Mouse (Mus musculus): ENCODE measurements around the gene Hhat. TPM values are rescaled to one million over a fixed set of nuclear protein-coding genes. Genes with fewer than 3 reads are reported as not detected.

The Hhat gene
- polyA plus RNA-seq (2015; fragmentation: Nextera tagmentation; extraction: Ambion mirVana): 10.7 TPM in 2 replicates

DNA sequence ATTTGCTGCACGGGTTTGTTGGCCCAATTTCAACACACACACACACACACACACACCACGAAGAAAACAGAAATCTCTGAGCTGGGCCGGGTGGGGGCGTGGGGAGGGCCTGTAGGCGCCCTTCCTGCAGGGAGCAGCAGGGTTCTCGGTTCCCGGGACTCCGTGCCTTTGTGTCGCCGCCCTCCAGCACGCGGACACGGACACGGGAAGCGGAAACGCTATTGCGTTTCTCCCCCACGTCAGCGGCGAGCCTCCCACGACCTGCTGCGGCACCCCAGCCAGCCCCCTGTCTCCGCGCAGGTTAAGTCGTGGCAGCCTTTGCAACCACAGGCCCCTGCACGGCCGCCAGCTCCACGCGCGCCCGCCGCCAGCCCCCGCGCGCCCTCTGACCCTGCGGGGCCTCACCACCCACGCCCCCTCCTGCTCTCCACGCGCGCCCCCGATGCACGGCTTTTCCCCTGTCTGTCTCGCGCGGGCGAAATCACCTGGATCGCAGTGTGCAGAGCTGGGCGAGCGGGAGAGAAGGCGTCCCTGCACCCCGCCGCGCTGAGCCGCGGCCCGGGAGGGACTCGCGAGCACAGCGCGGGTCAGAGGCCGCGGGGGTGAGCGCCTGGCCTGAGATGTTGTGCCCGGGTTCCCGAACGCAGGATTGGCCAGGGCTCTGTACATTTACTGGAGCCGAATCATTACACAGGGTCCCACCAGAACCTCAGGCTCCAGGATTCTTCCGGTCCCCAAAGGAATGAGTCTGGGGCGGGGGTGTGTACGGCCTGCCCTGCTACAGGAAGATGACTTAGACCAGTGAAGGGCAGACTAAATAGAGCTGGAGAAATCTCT is at the start of gene Hhat:
Gene Hhat, minus strand, starts transcription at position 729 of the 837 bp plus-strand sequence.
- Histone ChIP-seq H3K27ac (peak within 1 kb of the TSS; percentile 94), H3K4me1 (peaks cover 16% of the 10 kb centered on the region), H3K4me3 (peak within 1 kb of the TSS; percentile 74), H3K36me3 (no peaks in the 10 kb centered on the region), H3K27me3 (no peaks in the 10 kb centered on the region), H3K4me2 (peak within 1 kb of the TSS; percentile 94), H3K9me3 (no peaks in the 10 kb centered on the region), H3K9ac (peak within 1 kb of the TSS; percentile 91)
- under 1% methylated on average over 65 of the region's 70 CpGs for WGBS
- ATAC-seq (ENCODE audit: borderline replicate concordance, extremely low read depth, low FRiP score, low TSS enrichment): peak; percentile 77

DNA sequence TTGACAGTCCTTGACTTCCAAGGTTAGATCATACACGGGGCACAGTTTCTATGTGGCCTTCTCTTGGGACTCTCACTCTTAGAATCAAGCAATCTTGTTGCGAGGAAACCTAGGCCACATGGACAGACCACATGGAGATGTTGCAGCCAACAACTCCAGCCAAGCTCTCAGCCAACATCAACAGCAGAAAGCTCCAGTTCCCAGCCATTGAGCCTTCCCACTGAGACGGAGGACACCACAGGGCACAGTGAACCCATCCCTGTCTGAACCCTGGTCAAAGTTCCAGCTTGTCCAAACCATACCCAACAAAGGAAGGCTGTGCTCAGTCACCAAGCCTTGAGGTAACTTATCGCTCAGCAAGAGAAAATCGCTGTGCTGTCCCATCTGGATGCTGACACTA is 47.3 kb upstream of the Hhat start:
- Histone ChIP-seq H3K27ac (no peak overlapping the region), H3K9ac (no peak overlapping the region), H3K9me3 (no peaks in the 10 kb centered on the region), H3K4me3 (no peak overlapping the region), H3K4me1 (peaks cover 14% of the 10 kb centered on the region), H3K4me2 (no peak overlapping the region), H3K27me3 (no peaks in the 10 kb centered on the region), H3K36me3 (no peaks in the 10 kb centered on the region)
- 86% methylated on average over 5 of the region's 5 CpGs for WGBS
- ATAC-seq (ENCODE audit: borderline replicate concordance, extremely low read depth, low FRiP score, low TSS enrichment): no peak

DNA sequence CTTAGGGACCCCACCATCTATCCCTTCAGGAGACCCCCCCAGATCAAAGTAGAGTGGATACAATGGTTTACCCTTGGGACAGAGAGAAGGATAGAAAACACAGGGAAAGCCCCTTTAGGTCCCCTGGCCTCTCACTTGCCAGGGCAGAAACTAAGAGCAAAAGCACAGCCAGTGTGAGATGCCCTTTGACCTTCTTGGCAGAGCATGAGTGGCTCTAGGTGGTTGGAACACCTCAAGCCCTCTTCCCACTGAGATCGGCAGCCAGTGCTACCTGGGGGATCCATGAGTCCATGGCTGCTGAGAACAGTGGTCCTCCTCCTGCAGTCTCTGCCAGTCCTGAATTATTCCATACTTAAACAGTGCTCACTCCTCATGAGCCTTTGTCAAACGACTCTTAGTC is 44.8 kb upstream of the Hhat start:
- peaks cover 4% of the 10 kb centered on the region; the same call in 1 of the 2 replicates for H3K4me1 ChIP-seq
- WGBS: 38% methylated on average over 2 of the region's 2 CpGs
- H3K4me2 ChIP-seq: no peak overlapping the region
- H3K27ac ChIP-seq: no peak overlapping the region
- no peak overlapping the region for H3K9ac ChIP-seq
- no peaks in the 10 kb centered on the region for H3K27me3 ChIP-seq
- no peaks in the 10 kb centered on the region for H3K36me3 ChIP-seq
- no peaks in the 10 kb centered on the region for H3K9me3 ChIP-seq
- H3K4me3 ChIP-seq: no peak overlapping the region
- no peak for ATAC-seq (ENCODE audit: borderline replicate concordance, extremely low read depth, low FRiP score, low TSS enrichment)

DNA sequence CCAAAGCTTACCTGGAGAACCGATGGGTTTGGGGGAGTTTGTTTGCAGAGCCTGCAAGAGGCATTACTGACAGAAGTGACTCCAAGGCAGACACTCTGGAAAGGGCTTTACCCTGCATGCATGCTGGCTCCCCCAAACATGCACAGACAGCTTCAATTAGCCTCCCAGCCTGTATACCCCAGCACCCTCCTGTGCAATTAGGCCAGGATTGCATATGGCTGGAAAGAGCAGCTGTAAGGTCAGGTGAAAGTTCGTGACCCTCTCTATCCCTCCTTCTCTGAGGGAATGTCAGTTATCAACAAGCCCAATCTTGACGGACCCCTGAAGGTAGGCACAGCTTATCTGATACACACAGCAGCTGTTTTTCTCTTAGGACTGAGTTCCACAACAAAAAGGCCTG is 43.7 kb upstream of the Hhat start:
- H3K9ac ChIP-seq: no peak overlapping the region
- H3K36me3 ChIP-seq: no peaks in the 10 kb centered on the region
- H3K9me3 ChIP-seq: no peaks in the 10 kb centered on the region
- peaks cover 4% of the 10 kb centered on the region; the same call in 1 of the 2 replicates for H3K4me1 ChIP-seq
- H3K4me3 ChIP-seq: no peak overlapping the region
- no peak overlapping the region for H3K27ac ChIP-seq
- ATAC-seq (ENCODE audit: borderline replicate concordance, extremely low read depth, low FRiP score, low TSS enrichment): no peak
- no peak overlapping the region for H3K4me2 ChIP-seq
- WGBS: 37% methylated on average over 3 of the region's 3 CpGs
- no peaks in the 10 kb centered on the region for H3K27me3 ChIP-seq

DNA sequence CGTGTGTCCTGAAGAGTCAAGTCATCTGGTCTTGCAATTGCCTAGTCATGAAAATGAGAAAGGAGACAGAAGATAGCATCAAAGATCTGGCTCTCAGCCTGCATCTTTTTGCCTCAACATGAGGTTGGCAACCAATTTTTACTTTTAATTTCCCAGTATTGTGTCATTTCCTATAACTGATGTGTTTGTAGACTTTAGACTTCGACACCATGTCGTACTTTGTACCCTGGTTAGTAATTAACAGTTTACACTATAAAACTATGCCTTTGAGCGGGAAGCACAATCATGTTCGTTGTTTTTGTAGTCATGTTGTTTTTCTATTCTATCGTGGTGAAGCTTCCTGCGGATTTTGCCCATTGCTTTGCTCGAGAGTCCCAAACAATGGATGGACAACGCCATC is 41.7 kb upstream of the Hhat start:
- Histone ChIP-seq H3K9ac (no peak overlapping the region), H3K27ac (no peak overlapping the region), H3K4me1 (peaks cover 4% of the 10 kb centered on the region; the same call in 1 of the 2 replicates), H3K4me2 (no peak overlapping the region), H3K27me3 (no peaks in the 10 kb centered on the region), H3K9me3 (no peaks in the 10 kb centered on the region), H3K36me3 (no peaks in the 10 kb centered on the region), H3K4me3 (no peak overlapping the region)
- WGBS: 88% methylated on average over 9 of the region's 9 CpGs
- ATAC-seq (ENCODE audit: borderline replicate concordance, extremely low read depth, low FRiP score, low TSS enrichment): no peak

DNA sequence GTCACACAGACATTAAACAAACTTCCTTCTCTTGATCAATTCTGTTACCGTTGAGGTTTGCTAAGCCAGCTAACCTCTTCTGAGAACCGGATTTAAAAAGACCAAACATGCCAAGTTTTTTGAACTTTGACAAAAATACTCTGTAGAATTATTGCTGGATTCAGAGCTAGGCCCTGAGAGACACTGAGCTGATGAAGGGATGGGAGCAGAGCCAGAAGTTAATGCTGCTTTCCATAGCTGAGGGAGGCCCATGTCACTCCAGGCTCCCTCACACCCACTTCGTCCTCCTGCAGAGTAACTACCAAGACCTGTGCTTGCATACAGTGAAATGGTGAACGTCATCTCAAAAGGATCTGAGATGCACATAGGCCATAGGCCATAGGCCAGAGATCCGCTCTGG is 41.3 kb upstream of the Hhat start:
- H3K27ac ChIP-seq: no peak overlapping the region
- no peak for ATAC-seq (ENCODE audit: borderline replicate concordance, extremely low read depth, low FRiP score, low TSS enrichment)
- 47% methylated on average over 5 of the region's 5 CpGs for WGBS

DNA sequence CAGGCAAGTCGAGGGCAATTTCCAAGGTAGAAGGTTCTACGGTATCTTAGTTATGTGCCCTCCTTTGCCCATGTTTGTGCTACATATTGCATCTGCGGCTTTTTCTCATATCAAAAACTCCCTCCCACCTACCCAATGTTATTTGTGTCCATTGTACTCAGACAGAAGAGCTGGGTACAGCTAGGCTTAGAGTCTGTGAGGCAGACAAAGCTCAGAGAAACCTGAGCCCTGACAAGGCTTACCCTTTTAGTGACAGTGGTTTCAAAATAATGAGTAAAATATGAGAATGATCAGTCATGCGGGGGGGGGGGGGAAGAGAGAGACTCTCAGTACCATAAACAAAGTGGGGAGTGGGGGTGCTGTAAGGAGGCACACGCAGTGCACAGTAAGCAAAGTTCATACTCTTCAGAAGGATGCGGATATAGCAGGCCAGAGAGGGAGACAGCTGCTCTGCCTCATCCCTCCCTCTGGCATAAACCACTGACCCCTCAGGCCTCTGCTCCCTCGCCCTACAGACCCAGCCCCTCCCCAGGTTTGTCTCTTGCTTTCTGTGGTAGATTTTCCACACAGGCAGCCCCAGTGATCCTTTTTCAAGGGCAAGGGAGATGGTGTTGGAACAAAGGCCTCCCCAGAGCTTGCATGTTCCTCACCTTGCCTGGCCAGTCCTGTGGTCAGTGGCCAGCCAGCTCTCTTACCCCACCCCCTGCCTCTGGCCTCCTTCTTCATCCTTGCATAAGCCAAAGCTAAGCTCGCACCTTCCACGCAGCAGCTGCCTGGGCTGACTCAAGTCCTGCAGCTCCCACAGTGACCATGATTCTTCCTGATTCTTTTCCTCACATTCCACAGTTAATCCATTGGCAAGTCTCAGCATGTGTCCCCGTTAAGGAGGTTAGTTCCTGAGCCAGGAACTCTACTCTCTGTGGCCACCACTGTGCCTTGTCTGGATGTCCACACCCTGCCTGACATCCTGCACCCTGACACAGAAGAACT is 35.4 kb upstream of the Hhat start:
- Histone ChIP-seq H3K9ac (no peak overlapping the region), H3K27ac (peak overlapping the region; percentile 9; the same call in 1 of the 2 replicates)

More for the DNA sequence above, 41.3 kb upstream of the Hhat start:
- no peaks in the 10 kb centered on the region for H3K9me3 ChIP-seq
- H3K4me3 ChIP-seq: no peak overlapping the region
- H3K9ac ChIP-seq: no peak overlapping the region
- H3K27me3 ChIP-seq: no peaks in the 10 kb centered on the region
- peaks cover 4% of the 10 kb centered on the region; the same call in 1 of the 2 replicates for H3K4me1 ChIP-seq
- H3K36me3 ChIP-seq: no peaks in the 10 kb centered on the region
- H3K4me2 ChIP-seq: no peak overlapping the region

DNA sequence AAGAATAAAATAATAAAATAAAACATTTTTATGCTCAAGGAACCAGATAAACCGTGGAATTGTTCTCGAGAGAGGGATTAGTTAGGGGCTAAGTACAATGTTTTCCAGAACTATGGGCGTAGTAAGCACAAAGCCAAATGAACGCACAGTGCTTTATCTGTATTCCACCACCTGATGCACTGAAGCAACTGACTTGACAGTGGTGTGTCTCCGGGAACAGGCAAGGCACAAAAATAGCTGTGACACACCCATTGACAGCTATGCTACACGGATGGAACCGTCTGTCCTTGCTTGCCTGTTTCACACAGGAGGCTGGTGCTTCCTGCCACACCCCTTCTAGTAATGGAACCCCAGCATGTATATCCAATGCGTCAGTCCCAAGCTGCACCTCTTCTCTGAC is 29.3 kb upstream of the Hhat start:
- H3K27ac ChIP-seq: no peak overlapping the region
- 78% methylated on average over 8 of the region's 8 CpGs for WGBS
- no peaks in the 10 kb centered on the region for H3K36me3 ChIP-seq
- H3K9me3 ChIP-seq: no peaks in the 10 kb centered on the region
- H3K4me1 ChIP-seq: peaks cover 41% of the 10 kb centered on the region
- no peak overlapping the region for H3K9ac ChIP-seq
- no peak overlapping the region for H3K4me3 ChIP-seq
- no peak for ATAC-seq (ENCODE audit: borderline replicate concordance, extremely low read depth, low FRiP score, low TSS enrichment)
- no peaks in the 10 kb centered on the region for H3K27me3 ChIP-seq
- H3K4me2 ChIP-seq: no peak overlapping the region

More for the DNA sequence above, 35.4 kb upstream of the Hhat start:
- Histone ChIP-seq H3K36me3 (no peaks in the 10 kb centered on the region), H3K4me2 (no peak overlapping the region), H3K4me3 (no peak overlapping the region), H3K4me1 (peaks cover 10% of the 10 kb centered on the region), H3K9me3 (no peaks in the 10 kb centered on the region), H3K27me3 (no peaks in the 10 kb centered on the region)
- 50% methylated on average over 8 of the region's 10 CpGs for WGBS
- peak; percentile 48; the same call in 1 of the 2 replicates for ATAC-seq (ENCODE audit: borderline replicate concordance, extremely low read depth, low FRiP score, low TSS enrichment)

DNA sequence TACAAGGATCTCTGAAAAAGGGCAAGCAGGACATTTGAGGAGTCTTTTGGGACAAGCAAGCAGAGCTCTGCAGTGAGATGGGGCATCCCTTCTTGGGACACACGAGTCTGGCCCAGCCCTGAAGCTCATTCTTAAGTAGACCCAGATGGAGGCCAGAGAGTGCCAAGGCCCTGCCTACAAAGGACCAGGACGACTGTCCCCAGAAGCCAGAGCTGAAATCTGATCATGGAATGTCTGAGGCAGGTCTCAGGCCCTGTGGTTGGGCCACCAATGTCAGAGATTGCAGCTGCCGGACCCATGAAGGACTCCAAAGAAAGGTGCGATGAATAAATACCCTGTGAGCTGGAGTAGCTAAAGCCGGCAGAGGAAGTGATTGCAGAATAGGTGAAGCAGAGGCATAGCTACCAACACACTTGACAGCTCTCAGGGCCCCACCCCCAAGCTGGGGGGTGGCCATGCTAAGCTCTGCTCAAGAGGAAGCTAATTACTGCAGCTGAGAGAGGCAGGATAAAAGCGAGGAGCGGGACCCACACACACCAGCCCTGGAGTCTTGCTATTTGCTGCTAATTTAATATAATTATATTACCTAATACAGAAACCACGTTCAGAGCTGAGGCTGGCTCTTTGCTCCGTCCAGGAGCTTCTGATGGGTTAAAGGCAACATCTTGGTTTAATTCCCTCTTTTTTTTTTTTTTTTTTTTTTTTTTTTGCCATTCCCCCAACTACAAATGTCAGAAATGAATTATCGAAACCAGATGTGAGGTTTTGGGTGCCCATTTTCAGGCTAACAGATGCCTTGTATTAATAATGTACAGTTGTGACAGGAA is 28.4 kb upstream of the Hhat start:
- 30% methylated on average over 10 of the region's 10 CpGs for WGBS
- ATAC-seq (ENCODE audit: borderline replicate concordance, extremely low read depth, low FRiP score, low TSS enrichment): no peak
- Histone ChIP-seq H3K27me3 (no peaks in the 10 kb centered on the region), H3K27ac (peak overlapping the region; percentile 80), H3K9ac (no peak overlapping the region), H3K4me1 (peaks cover 41% of the 10 kb centered on the region), H3K4me3 (no peak overlapping the region), H3K4me2 (no peak overlapping the region), H3K9me3 (no peaks in the 10 kb centered on the region), H3K36me3 (no peaks in the 10 kb centered on the region)

DNA sequence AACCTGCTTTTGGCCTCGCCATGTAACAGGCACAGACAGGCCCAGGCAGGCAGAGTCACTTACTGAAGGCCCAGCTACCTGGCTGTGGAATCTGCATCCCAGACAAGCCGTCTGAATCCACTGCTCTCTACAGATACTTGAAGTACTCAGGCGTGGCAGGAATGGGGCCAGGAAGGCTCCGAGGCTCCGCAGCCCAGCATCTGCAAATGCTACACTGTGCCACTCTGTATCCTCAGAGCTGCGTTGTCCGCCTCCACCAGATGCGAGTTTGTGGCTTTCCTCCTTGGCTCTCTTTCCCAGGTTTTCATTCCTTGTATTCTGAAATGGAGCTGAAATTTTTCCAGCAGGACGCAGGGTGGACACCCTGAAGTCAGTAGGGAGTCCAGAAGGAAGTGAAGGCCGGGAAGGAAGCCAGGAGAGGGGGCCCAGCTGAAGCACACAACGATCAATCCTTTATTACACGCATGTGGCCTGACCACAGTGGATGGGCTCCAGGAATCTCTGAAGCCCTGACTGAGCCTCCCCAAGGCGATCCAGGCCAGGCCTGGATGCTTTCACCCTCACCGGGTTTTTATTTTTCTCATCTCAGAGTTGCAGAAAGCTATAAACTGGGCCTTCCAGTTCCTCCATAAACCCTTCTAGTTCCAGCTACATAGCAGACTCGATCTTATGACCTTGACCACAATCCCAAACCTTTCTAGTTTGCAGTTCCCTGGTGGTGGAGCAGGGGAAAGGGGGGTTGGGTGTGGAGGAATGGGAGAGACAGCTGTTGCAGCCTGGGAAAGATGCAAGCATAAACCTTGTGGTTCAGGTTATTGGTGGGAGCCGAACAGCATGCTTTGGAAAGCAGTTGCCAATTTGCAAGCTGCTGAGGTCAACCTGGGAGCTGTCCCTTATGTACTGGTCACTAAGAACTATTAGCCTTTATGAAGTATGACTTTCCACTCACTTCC is 27.5 kb upstream of the Hhat start:
- ATAC-seq (ENCODE audit: borderline replicate concordance, extremely low read depth, low FRiP score, low TSS enrichment): peak; percentile 77
- 35% methylated on average over 16 of the region's 16 CpGs for WGBS
- H3K9me3 ChIP-seq: no peaks in the 10 kb centered on the region

More for the DNA sequence above, 27.5 kb upstream of the Hhat start:
- Histone ChIP-seq H3K4me2 (no peak overlapping the region), H3K36me3 (no peaks in the 10 kb centered on the region), H3K9ac (no peak overlapping the region), H3K4me3 (no peak overlapping the region), H3K27ac (peak overlapping the region; percentile 80), H3K4me1 (peaks cover 41% of the 10 kb centered on the region), H3K27me3 (no peaks in the 10 kb centered on the region)
